Mouse (Mus musculus): ENCODE measurements around the gene Cd300lb.

DNA sequence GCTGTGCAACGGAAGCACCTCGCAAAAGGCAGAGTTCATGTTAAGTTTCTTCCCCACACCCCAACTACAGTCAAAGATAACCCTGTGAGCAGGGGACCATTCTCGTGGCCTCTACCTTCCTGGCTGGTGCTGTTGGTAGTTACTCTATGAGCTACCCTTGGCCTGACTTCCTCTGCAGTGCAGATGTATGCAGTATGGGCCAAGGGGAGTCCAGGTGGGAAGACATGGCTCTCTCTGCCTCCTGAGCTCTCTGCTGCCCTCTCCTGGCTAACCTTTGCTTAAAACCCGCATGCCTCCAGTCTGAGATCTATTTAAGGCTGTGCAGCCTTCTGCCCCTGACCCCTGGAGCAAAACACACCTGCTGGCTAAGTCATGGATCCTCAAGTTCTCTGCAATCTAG lies 10.2 kb downstream of the Cd300lb start:
- TF ChIP-seq POLR2A (IDR thresholded peaks at IDR 0.05; ENCODE audit: insufficient read depth, low read length) (no peak), CTCF (IDR thresholded peaks at IDR 0.05; ENCODE audit: low read depth, low read length) (peak; percentile 84), EP300 (IDR thresholded peaks at IDR 0.05; ENCODE audit: insufficient read depth, low read depth, low read length) (no peak)
